Mouse (Mus musculus): ENCODE data around the gene Fgfrl1. TPM values are rescaled to one million over a fixed set of nuclear protein-coding genes. Genes with fewer than 3 reads are reported as not detected.
"Not testable (repeated sequence)": the region's sequence is repeated elsewhere in the genome, so short reads cannot be mapped to it uniquely, and the experiment has no call there.

The Fgfrl1 gene
- polyA plus RNA-seq, 1 experiment, result 12.6 TPM

GRCm38 (mm10) chr5:108744629-108745028, 52.4 kb downstream of the Fgfrl1 start:
- DNase-seq (ENCODE audit: low read depth in 1 of 2, low spot score in 2 of 2), result no peak
- H3K27ac ChIP-seq (ENCODE audit: insufficient read depth, low read length), result no peak overlapping the region
- no peak overlapping the region for H3K4me3 ChIP-seq (ENCODE audit: extremely low read depth, insufficient read depth, insufficient read length)
- no peaks in the 10 kb centered on the region for H3K27me3 ChIP-seq (ENCODE audit: control insufficient read depth, insufficient read depth, low read length)
- H3K36me3 ChIP-seq (ENCODE audit: control insufficient read depth, insufficient read depth, low read length), result no peaks in the 10 kb centered on the region
- WGBS, result 80% methylated on average over 3 of the region's 3 CpGs
- TF ChIP-seq POLR2A (IDR thresholded peaks at IDR 0.05; ENCODE audit: low read depth, low read length) (no peak), CTCF (IDR thresholded peaks at IDR 0.05; ENCODE audit: extremely low read depth, insufficient read depth, insufficient read length, insufficient replicate concordance) (no peak)
- no peaks in the 10 kb centered on the region for H3K4me1 ChIP-seq (ENCODE audit: control insufficient read depth, insufficient read depth, insufficient read length)

GRCm38 (mm10) chr5:108750328-108751210, 58.4 kb downstream of the Fgfrl1 start:
- no peaks in the 10 kb centered on the region for H3K27me3 ChIP-seq (ENCODE audit: control insufficient read depth, insufficient read depth, low read length)
- WGBS, result 77% methylated on average over 5 of the region's 5 CpGs
- no peak overlapping the region for H3K27ac ChIP-seq (ENCODE audit: insufficient read depth, low read length)
- no peak for DNase-seq (ENCODE audit: low read depth in 1 of 2, low spot score in 2 of 2)
- no peaks in the 10 kb centered on the region for H3K36me3 ChIP-seq (ENCODE audit: control insufficient read depth, insufficient read depth, low read length)
- H3K4me1 ChIP-seq (ENCODE audit: control insufficient read depth, insufficient read depth, insufficient read length), result no peaks in the 10 kb centered on the region
- no peak overlapping the region for H3K4me3 ChIP-seq (ENCODE audit: extremely low read depth, insufficient read depth, insufficient read length)
- no peak for TF ChIP-seq CTCF (IDR thresholded peaks at IDR 0.05; ENCODE audit: extremely low read depth, insufficient read depth, insufficient read length, insufficient replicate concordance)
- no peak for TF ChIP-seq POLR2A (IDR thresholded peaks at IDR 0.05; ENCODE audit: low read depth, low read length)

GRCm38 (mm10) chr5:108751258-108751657, 59.1 kb downstream of the Fgfrl1 start:
- not testable (repeated sequence) for DNase-seq (ENCODE audit: low read depth in 1 of 2, low spot score in 2 of 2); H3K4me3 ChIP-seq (ENCODE audit: extremely low read depth, insufficient read depth, insufficient read length); H3K36me3 ChIP-seq (ENCODE audit: control insufficient read depth, insufficient read depth, low read length); H3K27ac ChIP-seq (ENCODE audit: insufficient read depth, low read length); H3K27me3 ChIP-seq (ENCODE audit: control insufficient read depth, insufficient read depth, low read length); H3K4me1 ChIP-seq (ENCODE audit: control insufficient read depth, insufficient read depth, insufficient read length)
- 89% methylated on average over 4 of the region's 4 CpGs for WGBS

Other genes with a start within 250 kb of the Fgfrl1 start
- gene Mfsd7a, start 243.5 kb upstream of the Fgfrl1 start, polyA plus RNA-seq (2012; rRNA removed), result 3.7 and 3.8 TPM in 2 replicates
- gene Pcgf3, start 231.2 kb upstream of the Fgfrl1 start, polyA plus RNA-seq (2012; rRNA removed), result 3.1 and 3.9 TPM in 2 replicates
- 0.05 TPM in 1 of 2 replicates, not detected in the other for gene Cplx1, start 142.4 kb upstream of the Fgfrl1 start, polyA plus RNA-seq (2012; rRNA removed)
- gene Gak, start 62.6 kb upstream of the Fgfrl1 start, polyA plus RNA-seq (2012; rRNA removed), result 69.2 and 80.0 TPM in 2 replicates
- 33.2 and 34.0 TPM in 2 replicates for gene Tmem175, start 62.6 kb upstream of the Fgfrl1 start, polyA plus RNA-seq (2012; rRNA removed)
- 35.8 and 37.1 TPM in 2 replicates for gene Idua, start 32.1 kb upstream of the Fgfrl1 start, polyA plus RNA-seq (2012; rRNA removed)
- 18.6 and 21.0 TPM in 2 replicates for gene Dgkq, start 22.7 kb upstream of the Fgfrl1 start, polyA plus RNA-seq (2012; rRNA removed)
- 1.0 and 3.1 TPM in 2 replicates for gene Slc26a1, start 16.8 kb upstream of the Fgfrl1 start, polyA plus RNA-seq (2012; rRNA removed)
- 1.4 and 2.5 TPM in 2 replicates for gene Rnf212, start 82.6 kb downstream of the Fgfrl1 start, polyA plus RNA-seq (2012; rRNA removed)
- 0.54 and 0.75 TPM in 2 replicates for gene Tmed11, start 103.0 kb downstream of the Fgfrl1 start, polyA plus RNA-seq (2012; rRNA removed)
- gene Vmn2r8, start 116.5 kb downstream of the Fgfrl1 start, polyA plus RNA-seq (2012; rRNA removed), result not detected in 2 replicates
- gene Vmn2r9, start 160.2 kb downstream of the Fgfrl1 start, polyA plus RNA-seq (2012; rRNA removed), result not detected in 2 replicates